Mouse (Mus musculus): Measurements from ENCODE around the gene Ccdc187. TPM values are rescaled to one million over a fixed set of nuclear protein-coding genes. Genes with fewer than 3 reads are reported as not detected.
A peak's percentile ranks its signal among the peaks of the same experiment; 100 is the strongest.

Ccdc187 gene
- polyA plus RNA-seq, 1 experiment from 2014 or later: 0.58 TPM

DNA sequence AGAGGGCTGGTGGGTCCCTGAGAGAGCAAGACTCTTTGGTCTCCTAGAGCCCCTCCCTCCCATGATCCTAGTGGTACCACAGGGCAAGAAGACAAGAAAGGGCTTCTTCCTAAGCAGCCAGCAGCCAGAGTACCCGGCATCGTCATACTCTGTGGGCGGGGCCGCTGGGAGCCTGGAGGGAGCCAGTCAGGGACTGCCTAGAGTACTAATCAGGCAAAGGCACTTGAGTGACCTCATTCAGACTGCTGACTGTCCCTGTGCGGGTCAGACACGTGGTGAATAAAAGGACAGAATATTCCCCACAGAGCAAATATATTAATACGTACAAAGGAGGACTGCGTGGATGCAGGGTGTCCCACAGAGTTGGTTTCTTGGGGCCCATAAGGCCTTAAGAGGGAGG is 35.0 kb upstream of the Ccdc187 start:
- Histone ChIP-seq H3K4me2 (ENCODE audit: low read depth, low read length) (no peak overlapping the region), H3K36me3 (ENCODE audit: control insufficient read depth, insufficient read depth, low read length) (peaks cover 18% of the 10 kb centered on the region), H3K9me3 (replicated peaks; ENCODE audit: control insufficient read depth, low read length) (no peaks in the 10 kb centered on the region), H3K4me3 (replicated peaks; ENCODE audit: low read length) (no peak overlapping the region), H3K27me3 (ENCODE audit: control insufficient read depth, insufficient read depth, low read length) (no peaks in the 10 kb centered on the region), H3K4me1 (ENCODE audit: control insufficient read depth, insufficient read depth, low read length) (no peaks in the 10 kb centered on the region), H3K9ac (ENCODE audit: low read length) (no peak overlapping the region), H3K27ac (ENCODE audit: low read length) (peak overlapping the region; percentile 11; the same call in 1 of the 2 replicates)
- WGBS: 59% methylated on average over 8 of the region's 8 CpGs
- ATAC-seq (ENCODE audit: insufficient read depth, low FRiP score): 0 out of 2 replicates have a peak, but pooled peaks have one; percentile 13

DNA sequence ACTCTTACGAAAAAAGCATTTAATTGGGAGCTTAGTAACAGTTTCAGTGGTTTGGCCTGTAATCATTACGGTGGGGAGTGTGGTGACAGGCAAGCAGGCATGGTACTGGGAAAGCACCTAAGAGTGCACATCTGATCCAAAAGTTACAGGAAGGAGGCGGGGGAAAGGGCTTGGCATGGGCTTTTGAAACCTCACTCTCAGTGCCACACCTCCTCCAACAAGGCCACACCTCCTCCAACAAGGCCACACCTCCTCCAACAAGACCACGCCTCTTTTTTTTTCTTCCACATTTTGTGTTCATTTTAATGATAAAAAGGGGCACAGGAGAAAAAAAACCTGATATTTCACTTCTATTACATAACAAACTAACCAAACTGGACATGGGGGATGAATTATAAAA is 33.5 kb upstream of the Ccdc187 start:
- Histone ChIP-seq H3K9me3 (replicated peaks; ENCODE audit: control insufficient read depth, low read length) (no peaks in the 10 kb centered on the region), H3K27me3 (ENCODE audit: control insufficient read depth, insufficient read depth, low read length) (no peaks in the 10 kb centered on the region), H3K4me2 (ENCODE audit: low read depth, low read length) (no peak overlapping the region), H3K4me1 (ENCODE audit: control insufficient read depth, insufficient read depth, low read length) (no peaks in the 10 kb centered on the region), H3K9ac (ENCODE audit: low read length) (no peak overlapping the region), H3K4me3 (replicated peaks; ENCODE audit: low read length) (no peak overlapping the region), H3K36me3 (ENCODE audit: control insufficient read depth, insufficient read depth, low read length) (peaks cover 28% of the 10 kb centered on the region), H3K27ac (ENCODE audit: low read length) (no peak overlapping the region)
- 86% methylated on average over 4 of the region's 4 CpGs for WGBS
- ATAC-seq (ENCODE audit: insufficient read depth, low FRiP score): no peak

DNA sequence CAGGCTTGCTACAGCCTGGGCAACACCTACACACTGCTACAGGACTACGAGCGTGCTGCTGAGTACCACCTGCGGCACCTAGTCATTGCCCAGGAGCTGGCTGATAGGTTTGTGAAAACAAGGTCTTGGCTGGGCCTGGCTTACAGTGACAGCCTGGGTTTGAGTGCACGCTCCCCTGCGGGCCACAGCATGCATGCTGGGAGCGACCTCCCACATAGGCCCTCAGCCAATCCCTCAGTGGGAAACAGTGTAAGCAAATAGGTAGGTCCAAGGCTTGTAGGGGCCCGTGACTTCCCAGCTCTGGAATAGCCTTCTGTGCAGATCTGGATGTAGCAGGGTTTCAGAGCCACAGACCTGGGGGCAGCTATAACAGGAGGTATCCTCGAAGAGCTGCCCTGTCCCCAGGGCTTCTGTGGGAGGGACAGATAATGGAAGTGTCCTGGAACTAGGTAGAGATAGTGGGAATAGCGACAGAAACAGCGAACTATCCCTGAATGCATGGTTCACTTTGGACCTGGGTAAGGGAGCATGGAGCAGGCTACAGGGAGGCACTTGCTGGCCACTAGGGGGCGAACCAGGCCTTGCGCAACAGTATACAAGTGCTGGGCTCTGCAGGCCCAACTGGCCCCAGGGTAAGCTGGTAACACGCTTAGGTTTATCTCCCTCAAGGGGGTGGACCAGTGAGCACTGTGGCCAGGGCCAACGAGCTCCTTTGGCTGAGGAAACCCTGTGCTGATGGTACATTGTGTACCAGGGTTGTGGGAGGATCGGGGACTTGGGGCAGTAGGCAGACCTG is 31.2 kb upstream of the Ccdc187 start:
- ATAC-seq (ENCODE audit: insufficient read depth, low FRiP score): peak; percentile 88
- Histone ChIP-seq H3K27me3 (ENCODE audit: control insufficient read depth, insufficient read depth, low read length) (no peaks in the 10 kb centered on the region), H3K4me2 (ENCODE audit: low read depth, low read length) (no peak overlapping the region), H3K9ac (ENCODE audit: low read length) (no peak overlapping the region), H3K4me1 (ENCODE audit: control insufficient read depth, insufficient read depth, low read length) (no peaks in the 10 kb centered on the region), H3K9me3 (replicated peaks; ENCODE audit: control insufficient read depth, low read length) (no peaks in the 10 kb centered on the region), H3K27ac (ENCODE audit: low read length) (no peak overlapping the region), H3K4me3 (replicated peaks; ENCODE audit: low read length) (no peak overlapping the region), H3K36me3 (ENCODE audit: control insufficient read depth, insufficient read depth, low read length) (peaks cover 28% of the 10 kb centered on the region)
- WGBS: 67% methylated on average over 15 of the region's 15 CpGs

DNA sequence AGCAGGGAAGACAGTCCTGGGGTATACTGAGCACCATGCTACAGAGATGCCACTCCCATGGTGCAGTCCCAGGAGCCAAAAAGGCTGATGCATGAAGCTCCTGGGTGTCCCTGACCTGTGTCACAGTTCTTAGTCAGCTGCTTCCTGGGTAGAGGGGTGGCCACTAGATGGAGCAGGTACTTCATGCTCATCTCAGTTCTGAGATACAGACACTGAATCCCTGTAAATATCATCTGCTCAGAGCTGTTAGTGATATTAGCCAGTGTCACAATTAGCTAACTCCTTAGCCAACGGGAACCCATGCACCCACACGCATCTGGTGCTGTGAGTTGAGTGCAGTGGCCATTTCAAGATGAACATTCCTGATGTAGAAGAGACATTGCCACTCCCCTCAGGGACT is 30.6 kb upstream of the Ccdc187 start:
- H3K27ac ChIP-seq (ENCODE audit: low read length): no peak overlapping the region
- ATAC-seq (ENCODE audit: insufficient read depth, low FRiP score): no peak

DNA sequence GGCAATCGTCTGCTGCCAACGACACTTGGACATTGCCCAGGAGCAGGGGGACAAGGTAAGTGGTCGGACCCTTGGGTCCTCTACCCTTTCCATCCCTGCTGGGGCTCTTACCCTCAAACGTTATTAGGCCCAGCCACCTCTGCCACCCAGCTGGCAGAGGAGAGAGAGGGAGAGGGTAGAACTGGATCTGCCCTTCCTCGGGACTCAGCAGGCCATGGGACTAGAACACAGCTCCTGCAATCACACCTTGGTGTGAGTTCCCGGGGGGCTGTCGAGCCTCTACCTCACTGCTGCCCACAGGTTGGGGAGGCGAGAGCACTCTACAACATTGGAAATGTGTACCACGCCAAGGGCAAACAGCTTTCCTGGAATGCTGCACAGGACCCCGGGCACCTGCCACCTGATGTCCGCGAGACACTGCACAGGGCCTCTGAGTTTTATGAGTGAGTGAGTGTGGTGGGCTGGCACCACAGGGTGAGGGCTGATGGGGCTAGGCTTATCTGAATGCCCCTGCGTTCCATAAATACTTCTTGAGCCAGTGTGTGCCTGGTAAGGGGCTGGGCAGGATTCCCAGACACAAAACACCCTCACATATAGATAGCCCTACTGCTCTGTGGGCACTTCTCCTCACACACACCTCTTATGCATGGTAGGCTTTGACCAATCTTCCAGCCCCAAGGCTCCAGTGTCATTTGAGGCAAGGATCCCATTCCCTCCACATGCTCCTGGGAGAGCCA is 29.4 kb upstream of the Ccdc187 start:
- Histone ChIP-seq H3K9ac (ENCODE audit: low read length) (no peak overlapping the region), H3K4me2 (ENCODE audit: low read depth, low read length) (no peak overlapping the region), H3K36me3 (ENCODE audit: control insufficient read depth, insufficient read depth, low read length) (peaks cover 28% of the 10 kb centered on the region), H3K9me3 (replicated peaks; ENCODE audit: control insufficient read depth, low read length) (no peaks in the 10 kb centered on the region), H3K27ac (ENCODE audit: low read length) (no peak overlapping the region), H3K4me3 (replicated peaks; ENCODE audit: low read length) (no peak overlapping the region), H3K27me3 (ENCODE audit: control insufficient read depth, insufficient read depth, low read length) (no peaks in the 10 kb centered on the region), H3K4me1 (ENCODE audit: control insufficient read depth, insufficient read depth, low read length) (no peaks in the 10 kb centered on the region)
- no peak for ATAC-seq (ENCODE audit: insufficient read depth, low FRiP score)
- 88% methylated on average over 13 of the region's 13 CpGs for WGBS

More for the DNA sequence above, 30.6 kb upstream of the Ccdc187 start:
- 74% methylated on average over 2 of the region's 2 CpGs for WGBS
- Histone ChIP-seq H3K4me3 (replicated peaks; ENCODE audit: low read length) (no peak overlapping the region), H3K27me3 (ENCODE audit: control insufficient read depth, insufficient read depth, low read length) (no peaks in the 10 kb centered on the region), H3K4me1 (ENCODE audit: control insufficient read depth, insufficient read depth, low read length) (no peaks in the 10 kb centered on the region), H3K4me2 (ENCODE audit: low read depth, low read length) (no peak overlapping the region), H3K36me3 (ENCODE audit: control insufficient read depth, insufficient read depth, low read length) (peaks cover 28% of the 10 kb centered on the region), H3K9me3 (replicated peaks; ENCODE audit: control insufficient read depth, low read length) (no peaks in the 10 kb centered on the region), H3K9ac (ENCODE audit: low read length) (no peak overlapping the region)

DNA sequence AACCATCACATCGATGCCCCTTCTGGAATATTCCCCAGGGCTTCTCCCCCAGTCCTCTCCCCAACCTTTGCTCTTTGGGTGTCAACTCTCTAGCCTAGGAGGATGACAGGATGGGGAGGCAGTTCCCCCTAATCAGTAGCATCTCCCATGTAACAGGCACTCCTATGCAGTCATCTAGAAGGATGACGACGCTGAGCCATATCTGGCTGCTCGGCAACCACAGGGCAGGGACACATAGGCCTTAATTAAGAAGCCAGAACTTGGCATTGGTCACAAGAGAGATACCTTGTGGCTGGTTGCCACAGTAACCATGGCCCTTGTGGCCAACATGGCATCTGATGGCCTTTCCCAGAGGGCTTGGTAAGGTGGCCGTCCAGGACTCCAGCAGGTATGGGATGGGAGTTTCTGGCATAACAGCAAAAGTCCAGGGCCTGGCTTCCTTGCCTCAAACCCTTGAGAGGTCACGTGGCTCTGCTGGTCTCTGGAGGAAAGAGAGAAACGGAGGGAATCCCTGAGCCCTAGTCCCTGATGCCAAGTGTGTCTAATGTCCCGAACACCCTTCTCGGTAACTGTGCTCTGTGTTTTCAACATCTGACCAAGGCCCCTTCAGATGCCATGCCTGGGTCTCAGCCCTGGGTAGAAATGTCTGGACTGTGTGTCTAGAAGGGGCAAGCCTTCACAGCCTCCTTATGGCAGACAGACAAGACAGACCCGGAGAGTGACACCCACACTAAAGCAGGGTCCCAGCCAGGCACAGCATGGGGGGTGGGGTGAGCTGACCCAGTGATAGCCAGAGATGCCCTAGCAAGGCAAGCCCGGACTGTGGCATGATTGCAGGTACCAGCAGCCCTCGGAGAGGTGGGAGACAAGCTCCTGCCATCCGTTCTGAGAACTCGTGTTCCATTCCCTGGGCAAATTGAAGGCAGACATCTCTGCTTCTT is 26.2 kb upstream of the Ccdc187 start:
- H3K36me3 ChIP-seq (ENCODE audit: control insufficient read depth, insufficient read depth, low read length): peaks cover 15% of the 10 kb centered on the region; the same call in 1 of the 2 replicates
- H3K4me2 ChIP-seq (ENCODE audit: low read depth, low read length): no peak overlapping the region
- H3K9me3 ChIP-seq (replicated peaks; ENCODE audit: control insufficient read depth, low read length): no peaks in the 10 kb centered on the region
- H3K27me3 ChIP-seq (ENCODE audit: control insufficient read depth, insufficient read depth, low read length): no peaks in the 10 kb centered on the region
- no peak overlapping the region for H3K4me3 ChIP-seq (replicated peaks; ENCODE audit: low read length)
- 87% methylated on average over 14 of the region's 14 CpGs for WGBS
- ATAC-seq (ENCODE audit: insufficient read depth, low FRiP score): no peak
- H3K27ac ChIP-seq (ENCODE audit: low read length): no peak overlapping the region
- no peak overlapping the region for H3K9ac ChIP-seq (ENCODE audit: low read length)
- peaks cover 22% of the 10 kb centered on the region for H3K4me1 ChIP-seq (ENCODE audit: control insufficient read depth, insufficient read depth, low read length)

DNA sequence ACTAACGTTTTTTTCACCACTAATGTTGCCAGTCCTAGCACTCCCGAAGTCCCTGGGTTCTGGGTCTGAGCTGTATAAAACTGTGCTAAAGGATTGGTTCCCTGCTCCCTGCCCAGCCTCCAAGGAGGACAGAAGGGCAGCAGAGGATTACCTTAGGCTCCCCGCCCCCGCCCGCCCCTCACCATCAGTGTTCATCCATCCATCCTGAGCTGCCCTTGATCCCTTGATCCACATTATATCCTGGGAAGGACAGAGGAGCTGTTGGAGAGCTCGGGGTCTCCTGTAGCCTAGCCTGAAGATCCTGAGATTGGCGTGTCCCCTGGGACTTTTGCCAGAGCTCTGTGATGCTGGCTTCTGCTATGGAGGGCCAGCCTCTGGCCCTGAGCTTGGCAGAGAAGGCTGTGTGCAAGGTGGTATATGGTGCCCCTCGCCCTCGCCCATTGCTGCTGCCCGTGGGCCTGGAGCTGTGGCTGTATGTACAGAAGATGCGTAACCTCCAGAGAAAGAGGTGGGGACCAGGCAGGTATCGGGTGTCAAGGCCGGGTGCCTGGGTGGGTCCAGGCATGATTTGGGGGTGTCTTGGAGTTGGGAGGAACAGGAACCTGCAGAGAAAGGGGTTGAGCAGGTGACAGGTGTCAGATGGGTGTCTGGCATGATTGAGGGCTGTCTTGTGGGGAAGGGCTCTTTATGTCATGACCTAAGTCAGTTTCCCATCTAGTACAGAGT is 25.3 kb upstream of the Ccdc187 start:
- no peak overlapping the region for H3K9ac ChIP-seq (ENCODE audit: low read length)
- peaks cover 10% of the 10 kb centered on the region; the same call in 1 of the 2 replicates for H3K36me3 ChIP-seq (ENCODE audit: control insufficient read depth, insufficient read depth, low read length)
- 88% methylated on average over 13 of the region's 13 CpGs for WGBS
- no peak for ATAC-seq (ENCODE audit: insufficient read depth, low FRiP score)
- H3K4me3 ChIP-seq (replicated peaks; ENCODE audit: low read length): no peak overlapping the region
- H3K4me2 ChIP-seq (ENCODE audit: low read depth, low read length): no peak overlapping the region
- H3K4me1 ChIP-seq (ENCODE audit: control insufficient read depth, insufficient read depth, low read length): peaks cover 27% of the 10 kb centered on the region
- H3K27ac ChIP-seq (ENCODE audit: low read length): no peak overlapping the region
- H3K9me3 ChIP-seq (replicated peaks; ENCODE audit: control insufficient read depth, low read length): no peaks in the 10 kb centered on the region
- H3K27me3 ChIP-seq (ENCODE audit: control insufficient read depth, insufficient read depth, low read length): no peaks in the 10 kb centered on the region

DNA sequence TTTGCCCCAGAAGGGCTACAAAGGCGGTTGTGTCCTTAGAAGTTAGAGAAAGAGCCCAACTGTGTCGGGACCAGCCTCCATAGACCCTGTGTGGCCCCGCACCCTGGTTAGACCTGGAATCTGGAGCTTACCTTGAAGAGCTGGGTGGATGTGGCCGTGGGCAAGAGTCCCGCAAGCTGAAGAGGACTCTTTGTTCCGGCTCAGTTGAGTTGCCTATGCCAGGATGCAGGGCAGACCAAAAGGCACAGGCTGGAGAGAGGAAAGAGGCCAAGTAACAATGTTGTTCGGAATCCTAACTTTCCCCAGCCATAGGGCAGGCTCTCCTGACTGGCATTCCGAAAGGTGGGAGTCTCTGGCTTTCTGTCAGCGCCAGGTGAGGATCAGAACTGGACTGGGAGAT is 24.8 kb upstream of the Ccdc187 start:
- peaks cover 33% of the 10 kb centered on the region for H3K4me1 ChIP-seq (ENCODE audit: control insufficient read depth, insufficient read depth, low read length)
- 91% methylated on average over 9 of the region's 9 CpGs for WGBS

More for the DNA sequence above, 24.8 kb upstream of the Ccdc187 start:
- Histone ChIP-seq H3K27me3 (ENCODE audit: control insufficient read depth, insufficient read depth, low read length) (no peaks in the 10 kb centered on the region), H3K9ac (ENCODE audit: low read length) (no peak overlapping the region), H3K27ac (ENCODE audit: low read length) (no peak overlapping the region), H3K4me2 (ENCODE audit: low read depth, low read length) (no peak overlapping the region), H3K9me3 (replicated peaks; ENCODE audit: control insufficient read depth, low read length) (no peaks in the 10 kb centered on the region), H3K36me3 (ENCODE audit: control insufficient read depth, insufficient read depth, low read length) (peaks cover 7% of the 10 kb centered on the region; the same call in 1 of the 2 replicates), H3K4me3 (replicated peaks; ENCODE audit: low read length) (no peak overlapping the region)
- no peak for ATAC-seq (ENCODE audit: insufficient read depth, low FRiP score)

Data from stomach, embryonic 16.5 days (tissue).